Mouse (Mus musculus) frontal cortex, postnatal 36 days (tissue): ENCODE results near the gene Pkmyt1.
"Not testable (repeated sequence)": the region's sequence is repeated elsewhere in the genome, so short reads cannot be mapped to it uniquely, and the experiment has no call there.

ENCODE experiments used
- DNase-seq, 2 experiments: peaks; one replicate each; pipeline ENCODE4 v3.0.0; 2022; ENCODE audit warnings: low spot score in 2 of 2

Gene Pkmyt1

DNA sequence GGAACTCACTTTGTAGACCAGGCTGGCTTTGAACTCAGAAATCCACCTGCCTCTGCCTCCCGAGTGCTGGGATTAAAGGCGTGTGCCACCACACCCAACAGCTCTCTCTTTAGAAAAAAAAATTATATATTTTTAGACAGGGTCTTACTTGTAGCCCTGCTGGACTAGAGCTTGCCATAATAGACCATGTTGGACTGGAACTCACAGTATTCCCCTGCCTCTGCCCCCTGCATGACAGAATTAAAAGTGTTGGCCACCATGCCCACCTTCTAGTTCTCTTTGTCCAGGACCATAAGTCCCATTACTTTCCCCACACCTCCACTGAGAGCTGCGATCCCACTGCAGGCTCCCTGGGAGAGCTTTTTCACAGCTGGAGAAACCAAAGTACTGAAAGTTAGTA lies 21.3 kb downstream of the Pkmyt1 start:
- DNase-seq: no peak

GRCm38 (mm10) chr17:23748026-23748425 lies 21.9 kb downstream of the Pkmyt1 start:
- no peak for DNase-seq

- peak; percentile 66 to 79 for DNase-seq
These were observed 22.7 kb downstream of the Pkmyt1 start for GRCm38 (mm10) chr17:23748631-23749391.

GRCm38 (mm10) chr17:23749400-23750191 lies 23.5 kb downstream of the Pkmyt1 start:
- no peak for DNase-seq

DNA sequence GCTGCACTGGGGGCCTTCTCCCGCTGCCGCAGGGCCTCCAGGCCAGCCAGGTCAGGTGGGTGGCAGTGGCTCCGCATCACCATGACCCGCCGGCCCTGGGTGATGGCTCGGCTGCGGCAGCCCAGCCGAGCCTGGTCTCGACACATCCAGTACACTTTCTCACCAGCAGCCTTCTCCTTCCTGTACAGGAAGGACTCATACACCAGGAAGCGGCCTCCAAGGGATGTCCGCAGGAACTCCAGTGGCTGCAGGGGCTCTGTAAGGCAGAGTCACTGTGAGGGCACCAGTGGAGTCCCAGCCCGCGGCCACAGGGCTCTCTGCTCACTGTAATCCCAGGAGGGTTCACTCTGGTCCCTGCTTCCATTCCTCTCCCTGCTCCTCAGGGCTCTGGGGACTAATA lies 29.6 kb downstream of the Pkmyt1 start:
- DNase-seq: no peak

- DNase-seq: no peak
These were observed 31.4 kb downstream of the Pkmyt1 start for GRCm38 (mm10) chr17:23757581-23757980.

- DNase-seq: no peak
These were observed 32.7 kb downstream of the Pkmyt1 start for GRCm38 (mm10) chr17:23758801-23759200.

DNA sequence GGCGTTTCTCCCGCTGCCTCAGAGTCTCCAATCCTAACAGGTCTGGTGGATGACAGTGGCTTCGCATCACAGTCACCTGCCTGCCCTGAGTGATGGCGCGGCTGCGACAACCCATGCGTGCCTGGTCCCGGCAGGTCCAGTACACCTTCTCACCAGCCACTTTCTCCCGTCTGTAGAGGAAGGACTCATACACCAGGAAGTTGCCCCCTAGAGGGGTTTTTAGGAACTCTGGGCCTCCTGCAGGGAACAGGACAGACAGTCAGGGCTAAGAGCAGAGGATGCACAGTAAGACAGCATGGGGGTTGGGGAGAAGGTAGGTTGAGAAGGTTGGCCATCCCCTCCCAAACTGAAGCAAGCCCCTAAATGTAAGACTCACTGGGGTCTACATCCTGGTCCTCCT lies 34.1 kb downstream of the Pkmyt1 start:
- no peak for DNase-seq

DNA sequence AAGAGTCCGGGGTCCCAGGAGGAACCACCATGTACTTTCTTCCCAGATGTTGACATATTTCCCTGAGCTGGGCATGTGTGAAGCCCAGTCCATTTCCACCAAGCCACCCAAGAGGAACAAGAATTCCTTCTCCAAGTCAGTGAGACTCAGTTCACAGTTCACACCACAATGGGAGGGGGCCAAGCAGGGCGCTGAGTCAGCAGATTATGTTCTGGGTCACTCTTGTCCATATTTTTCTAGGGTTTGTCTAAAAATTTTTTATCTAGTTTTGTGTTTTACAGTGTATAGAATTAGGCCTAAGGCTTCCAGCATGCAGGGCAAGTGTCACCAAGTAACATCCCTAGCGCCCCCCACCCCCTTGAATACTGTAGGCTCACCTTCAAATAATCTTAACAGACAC lies 35.0 kb downstream of the Pkmyt1 start:
- no peak for DNase-seq

- DNase-seq: no peak
These were observed 36.8 kb downstream of the Pkmyt1 start for GRCm38 (mm10) chr17:23762976-23763375.

DNA sequence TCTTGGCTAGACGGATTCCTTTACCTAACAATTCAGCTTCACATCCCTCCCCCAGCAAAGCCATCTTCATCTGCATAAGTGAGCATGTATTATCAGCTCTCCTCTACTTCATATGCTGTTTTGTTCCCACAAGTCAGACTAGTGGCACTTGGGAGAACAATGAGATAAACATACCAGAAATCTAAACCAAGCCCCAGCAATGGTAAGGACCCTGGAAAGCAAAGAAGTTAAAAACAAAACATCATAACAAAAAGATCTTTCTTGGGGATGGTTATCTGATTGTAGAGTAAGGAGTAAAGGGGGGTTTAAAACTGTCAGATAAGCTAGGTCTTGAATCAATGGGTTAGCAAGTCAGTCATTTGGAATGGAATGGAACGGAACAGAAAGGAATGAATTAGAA lies 44.4 kb downstream of the Pkmyt1 start:
- DNase-seq: no peak

- DNase-seq: peak in 1 of 2 experiments; percentile 51
These were observed 44.8 kb downstream of the Pkmyt1 start for GRCm38 (mm10) chr17:23770896-23771283.

GRCm38 (mm10) chr17:23771284-23772218 lies 45.4 kb downstream of the Pkmyt1 start, which contains the start of gene Flywch1:
Gene Flywch1, minus strand, starts transcription at chr17:23771602.
- peak; percentile 98 to 99 for DNase-seq

- not testable (repeated sequence) for DNase-seq
These were observed 46.1 kb downstream of the Pkmyt1 start for GRCm38 (mm10) chr17:23772219-23772556.

DNA sequence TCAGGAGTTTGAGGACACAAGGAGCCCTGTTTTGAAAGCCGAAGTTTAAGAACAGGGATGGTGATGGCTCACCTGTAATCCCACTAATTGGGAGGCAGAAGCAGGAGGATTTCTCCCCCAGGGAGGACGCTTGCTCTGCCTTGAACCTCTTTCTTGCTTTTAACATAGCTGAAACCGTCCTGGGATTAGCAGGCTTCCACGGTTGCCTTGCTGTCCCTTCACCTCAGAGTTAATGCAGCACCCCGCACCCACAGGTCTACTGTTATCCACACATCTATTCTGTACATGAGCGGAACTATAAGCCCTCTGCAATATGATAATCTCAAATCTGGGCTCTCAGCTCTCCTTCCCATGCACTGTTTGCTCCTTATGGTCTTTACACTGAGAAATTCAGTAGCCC lies 47.5 kb downstream of the Pkmyt1 start:
- DNase-seq: no peak

DNA sequence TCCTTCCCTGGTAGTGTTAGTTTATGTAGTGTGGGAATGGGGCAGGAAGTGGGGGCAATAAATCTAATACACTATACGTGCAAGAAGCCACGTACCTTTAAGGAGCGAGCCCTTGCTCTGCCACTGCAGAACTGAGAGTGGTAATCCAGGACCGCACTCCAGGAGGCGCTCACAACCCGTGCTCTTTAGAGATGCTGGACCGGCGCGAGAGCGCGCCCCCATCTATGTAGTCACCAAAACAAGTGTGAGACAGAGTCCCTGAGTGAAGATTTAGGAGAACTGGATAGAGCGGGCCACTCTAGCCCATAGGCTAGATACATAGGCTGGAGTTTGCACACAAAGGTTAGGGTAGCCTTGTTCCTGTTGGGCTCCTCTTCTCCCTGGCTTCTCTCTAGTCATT lies 48.0 kb downstream of the Pkmyt1 start:
- peak; percentile 78 to 86 for DNase-seq

- DNase-seq: no peak
These were observed 50.1 kb downstream of the Pkmyt1 start for GRCm38 (mm10) chr17:23776216-23776615.

- DNase-seq: no peak
These were observed 51.0 kb downstream of the Pkmyt1 start for GRCm38 (mm10) chr17:23777141-23777540.

- no peak for DNase-seq
These were observed 52.3 kb downstream of the Pkmyt1 start for GRCm38 (mm10) chr17:23778447-23778846.

GRCm38 (mm10) chr17:23783352-23783751 lies 57.2 kb downstream of the Pkmyt1 start:
- DNase-seq: no peak

- peak; percentile 82 to 91 for DNase-seq
These were observed 59.7 kb downstream of the Pkmyt1 start, which contains the start of gene Flywch2 for GRCm38 (mm10) chr17:23785561-23786471. Gene Flywch2, minus strand, starts transcription at chr17:23786081.
